Mouse (Mus musculus) small intestine, adult 2 months (tissue): ENCODE data around the gene Lysmd3.

Source experiments
- CTCF ChIP-seq: fragments of 200-500 bp; IDR thresholded peaks from 2 replicates; pipeline ENCODE4 v1.5.1; 2012; ENCODE audit warnings: low read depth, mild to moderate bottlenecking, control low read depth, inconsistent platforms, low read length, moderate library complexity, mixed read lengths; ENCODE audit not compliant: insufficient replicate concordance, insufficient read length; ENCODE audit errors: extremely low read depth
- POLR2A ChIP-seq: fragments of 200-500 bp; IDR thresholded peaks from 2 replicates; pipeline ENCODE4 v1.6.1; 2012; ENCODE audit warnings: low read depth, mild to moderate bottlenecking, control low read depth, inconsistent platforms, low read length, moderate library complexity

- TF ChIP-seq CTCF, result no peak
- no peak for TF ChIP-seq POLR2A
These were observed 11.1 kb upstream of the Lysmd3 start for GRCm38 (mm10) chr13:81646348-81646747.
